Mouse (Mus musculus) midbrain, embryonic 10.5 days (tissue): ENCODE measurements at regions not wholly inside any gene's neighbourhood (a gene's known extent, or its start where the extent isn't known, plus 50 kb on each side); places are given as distances from the start of the nearest gene placed in this dataset.

Source experiments
- DNase-seq: peaks from one replicate; pipeline ENCODE4 v3.0.0-alpha.2; 2017; ENCODE audit warnings: low spot score
- H3K27ac ChIP-seq: fragments of 300-500 bp; sonication (generic); replicated peaks from 2 replicates; pipeline ENCODE4 v1.5.1; 2016; ENCODE audit warnings: mild to moderate bottlenecking
- H3K27me3 ChIP-seq: fragments of 300-500 bp; sonication (generic); 2 replicates; pipeline ENCODE4 v1.6.1; 2016; ENCODE audit warnings: low read depth, mild to moderate bottlenecking; ENCODE audit not compliant: poor library complexity, severe bottlenecking
- H3K36me3 ChIP-seq: fragments of 300-500 bp; sonication (generic); 2 replicates; pipeline ENCODE4 v1.6.1; 2016; ENCODE audit warnings: mild to moderate bottlenecking, moderate library complexity
- H3K4me1 ChIP-seq: fragments of 300-500 bp; sonication (generic); 2 replicates; pipeline ENCODE4 v1.6.1; 2016
- H3K4me3 ChIP-seq: fragments of 300-500 bp; sonication (generic); 2 replicates; pipeline ENCODE4 v1.5.1; 2016; ENCODE audit warnings: mild to moderate bottlenecking, moderate library complexity
- H3K9me3 ChIP-seq: fragments of 300-500 bp; sonication (generic); replicated peaks from 2 replicates; pipeline ENCODE4 v1.6.1; 2016; ENCODE audit warnings: mild to moderate bottlenecking
- WGBS: fragments of 180-500 bp; shearing (Covaris S2); methylation state at CpG from one replicate; pipeline ENCODE4 v1.1.7; 2016; 5-methylcytosine and 5-hydroxymethylcytosine counted together

DNA sequence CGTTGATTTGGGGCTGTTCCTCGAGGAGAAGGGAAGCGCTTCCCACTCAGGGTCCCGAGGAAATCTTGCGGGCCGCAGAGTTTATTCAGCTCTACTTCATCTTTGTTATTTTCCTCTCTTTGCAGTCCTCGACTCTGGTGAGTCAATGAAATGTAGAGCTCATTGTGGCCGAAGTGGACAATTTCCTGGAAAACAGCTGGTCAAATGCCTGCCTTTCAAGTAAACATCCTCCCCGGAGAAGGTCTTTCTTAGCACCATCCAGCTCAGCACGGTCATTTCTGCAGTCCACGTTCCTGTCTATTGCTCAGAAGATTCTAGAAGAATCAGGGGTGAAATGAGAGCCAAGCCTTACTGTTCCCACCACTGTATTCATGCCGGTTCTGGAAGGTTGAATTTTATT is 133.0 kb downstream of the Bcas1 start:
- Histone ChIP-seq H3K4me1 (peaks cover 30% of the 10 kb centered on the region), H3K9me3 (no peaks in the 10 kb centered on the region), H3K27ac (no peak overlapping the region), H3K36me3 (no peaks in the 10 kb centered on the region), H3K27me3 (no peaks in the 10 kb centered on the region), H3K4me3 (no peak overlapping the region)
- WGBS = 90% methylated on average over 12 of the region's 12 CpGs
- no peak for DNase-seq

GRCm38 (mm10) chr2:170291841-170292655 is 135.6 kb downstream of the Bcas1 start:
- Histone ChIP-seq H3K27ac (no peak overlapping the region), H3K36me3 (no peaks in the 10 kb centered on the region), H3K27me3 (no peaks in the 10 kb centered on the region), H3K4me1 (peaks cover 55% of the 10 kb centered on the region), H3K4me3 (no peak overlapping the region), H3K9me3 (no peaks in the 10 kb centered on the region)
- DNase-seq = no peak
- 45% methylated on average over 6 of the region's 6 CpGs for WGBS

GRCm38 (mm10) chr2:170289378-170289960 is 138.2 kb downstream of the Bcas1 start:
- H3K9me3 ChIP-seq = no peaks in the 10 kb centered on the region
- peak overlapping the region; percentile 93; the same call in 1 of the 2 replicates for H3K27ac ChIP-seq
- no peaks in the 10 kb centered on the region for H3K36me3 ChIP-seq
- H3K4me3 ChIP-seq = no peak overlapping the region
- peaks cover 6% of the 10 kb centered on the region; the same call in 1 of the 2 replicates for H3K27me3 ChIP-seq
- WGBS = 81% methylated on average over 9 of the region's 9 CpGs
- DNase-seq = no peak
- peaks cover 65% of the 10 kb centered on the region for H3K4me1 ChIP-seq

GRCm38 (mm10) chr2:170288787-170289186 is 138.9 kb downstream of the Bcas1 start:
- Histone ChIP-seq H3K36me3 (no peaks in the 10 kb centered on the region), H3K27ac (peak overlapping the region; percentile 93), H3K27me3 (peaks cover 6% of the 10 kb centered on the region; the same call in 1 of the 2 replicates), H3K9me3 (no peaks in the 10 kb centered on the region), H3K4me1 (peaks cover 65% of the 10 kb centered on the region), H3K4me3 (peak overlapping the region; percentile 50; the same call in 1 of the 2 replicates)
- 43% methylated on average over 7 of the region's 7 CpGs for WGBS
- DNase-seq = peak; percentile 17

- H3K27me3 ChIP-seq = peaks cover 6% of the 10 kb centered on the region; the same call in 1 of the 2 replicates
- peak overlapping the region; percentile 93 for H3K27ac ChIP-seq
- H3K4me1 ChIP-seq = peaks cover 65% of the 10 kb centered on the region
- DNase-seq = peak; percentile 61
- no peaks in the 10 kb centered on the region for H3K36me3 ChIP-seq
- H3K4me3 ChIP-seq = peak overlapping the region; percentile 50
- WGBS = 3% methylated on average over 11 of the region's 11 CpGs
- no peaks in the 10 kb centered on the region for H3K9me3 ChIP-seq
Measured at GRCm38 (mm10) chr2:170288196-170288595, 139.4 kb downstream of the Bcas1 start.

GRCm38 (mm10) chr2:170287301-170287885 is 139.5 kb upstream of the Zfp217 start:
- peak overlapping the region; percentile 50 for H3K4me3 ChIP-seq
- H3K27ac ChIP-seq = peak overlapping the region; percentile 93
- H3K9me3 ChIP-seq = no peaks in the 10 kb centered on the region
- peaks cover 6% of the 10 kb centered on the region; the same call in 1 of the 2 replicates for H3K27me3 ChIP-seq
- H3K36me3 ChIP-seq = no peaks in the 10 kb centered on the region
- peak; percentile 90 for DNase-seq
- H3K4me1 ChIP-seq = peaks cover 66% of the 10 kb centered on the region
- WGBS = under 1% methylated on average over 27 of the region's 27 CpGs

DNA sequence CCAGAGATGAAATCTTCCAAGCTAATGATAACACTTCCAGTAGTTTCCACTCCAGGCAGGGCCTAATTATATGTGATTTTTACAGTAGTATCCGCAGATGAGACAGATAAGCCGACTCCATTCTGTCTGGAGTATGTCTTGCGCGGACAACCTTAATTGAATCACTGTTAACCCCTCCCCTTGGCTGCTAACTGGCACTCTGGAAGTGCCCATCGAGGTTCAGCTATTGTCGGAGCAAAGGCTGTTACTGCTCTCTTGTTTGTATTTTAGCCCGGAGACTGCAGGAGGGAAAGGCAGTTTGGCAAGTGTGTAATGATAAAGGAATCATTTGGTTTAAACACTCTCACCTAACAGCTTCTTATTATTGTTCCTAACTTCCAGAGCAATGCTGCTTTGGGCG is 138.9 kb upstream of the Zfp217 start:
- peaks cover 6% of the 10 kb centered on the region; the same call in 1 of the 2 replicates for H3K27me3 ChIP-seq
- H3K4me1 ChIP-seq = peaks cover 61% of the 10 kb centered on the region
- H3K27ac ChIP-seq = peak overlapping the region; percentile 93
- H3K4me3 ChIP-seq = peak overlapping the region; percentile 50
- H3K36me3 ChIP-seq = no peaks in the 10 kb centered on the region
- H3K9me3 ChIP-seq = no peaks in the 10 kb centered on the region
- 3% methylated on average over 8 of the region's 8 CpGs for WGBS
- DNase-seq = peak; percentile 46

DNA sequence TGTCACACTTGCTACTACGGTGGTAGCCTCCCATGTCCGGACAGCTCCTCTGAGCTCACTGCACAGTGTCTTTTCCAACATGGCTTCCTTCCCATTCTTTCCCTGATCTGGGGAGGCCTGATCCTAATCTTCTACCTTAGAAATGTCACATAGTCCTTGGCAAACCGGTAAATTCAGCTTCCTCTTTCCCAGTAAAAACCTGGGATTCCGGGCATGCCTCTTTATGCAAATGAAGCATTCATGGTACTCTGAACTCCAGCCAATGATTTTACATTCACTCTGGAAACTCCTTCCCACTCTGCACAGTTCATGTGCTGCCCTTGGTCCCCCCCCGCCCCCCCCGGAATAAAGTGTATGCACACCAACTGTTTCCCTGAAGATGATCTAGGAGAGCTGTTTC is 134.6 kb upstream of the Zfp217 start:
- Histone ChIP-seq H3K9me3 (no peaks in the 10 kb centered on the region), H3K27ac (peak overlapping the region; percentile 19; the same call in 1 of the 2 replicates), H3K4me3 (no peak overlapping the region), H3K36me3 (no peaks in the 10 kb centered on the region), H3K27me3 (peaks cover 6% of the 10 kb centered on the region; the same call in 1 of the 2 replicates), H3K4me1 (peaks cover 20% of the 10 kb centered on the region)
- DNase-seq = no peak
- WGBS = 74% methylated on average over 6 of the region's 6 CpGs

GRCm38 (mm10) chr2:170281311-170282008 is 133.6 kb upstream of the Zfp217 start:
- H3K27me3 ChIP-seq = peaks cover 5% of the 10 kb centered on the region; the same call in 1 of the 2 replicates
- WGBS = 85% methylated on average over 6 of the region's 6 CpGs
- no peaks in the 10 kb centered on the region for H3K9me3 ChIP-seq
- H3K4me1 ChIP-seq = peaks cover 9% of the 10 kb centered on the region
- H3K36me3 ChIP-seq = no peaks in the 10 kb centered on the region
- DNase-seq = no peak
- H3K4me3 ChIP-seq = no peak overlapping the region
- no peak overlapping the region for H3K27ac ChIP-seq

DNA sequence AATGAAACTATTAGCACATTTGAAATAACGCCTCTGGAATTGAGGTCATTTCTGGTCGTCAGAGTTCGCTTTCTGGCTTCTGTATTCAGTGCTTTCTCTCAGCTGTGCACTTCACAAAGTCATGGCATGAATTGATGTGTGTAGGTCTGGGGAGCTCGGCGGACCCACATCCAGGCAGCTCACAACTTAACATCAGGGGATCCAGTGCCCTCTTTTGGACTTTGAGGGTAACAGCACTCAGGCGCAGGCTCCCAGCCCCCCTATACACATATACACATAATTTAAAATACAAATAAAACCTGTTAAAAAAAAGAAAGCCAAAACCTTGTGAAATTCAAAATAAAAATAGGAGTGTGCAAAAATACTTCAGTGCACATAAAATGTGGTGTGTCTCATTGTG is 132.8 kb upstream of the Zfp217 start:
- Histone ChIP-seq H3K9me3 (no peaks in the 10 kb centered on the region), H3K27ac (no peak overlapping the region), H3K27me3 (no peaks in the 10 kb centered on the region), H3K36me3 (no peaks in the 10 kb centered on the region), H3K4me1 (peaks cover 7% of the 10 kb centered on the region), H3K4me3 (no peak overlapping the region)
- no peak for DNase-seq
- 80% methylated on average over 6 of the region's 6 CpGs for WGBS

DNA sequence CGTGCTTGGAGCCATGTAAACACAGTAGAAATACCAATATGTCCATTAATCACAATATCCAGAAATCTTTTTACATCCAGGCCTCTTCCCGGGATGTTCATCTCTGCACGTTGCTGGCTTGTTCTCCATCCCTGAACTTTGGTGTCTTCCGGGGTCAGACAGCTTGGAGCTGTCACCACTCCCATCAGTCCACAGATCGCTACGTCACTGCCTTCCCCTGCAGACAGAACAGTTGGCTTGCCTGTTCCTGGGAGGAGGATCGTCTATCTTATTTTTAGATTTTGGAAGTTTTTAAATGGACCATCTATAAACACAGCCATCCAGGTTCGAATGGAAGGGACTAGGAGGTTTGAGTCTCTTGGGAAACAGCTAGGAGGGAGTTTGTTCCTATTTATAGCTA is 130.0 kb upstream of the Zfp217 start:
- DNase-seq = no peak
- Histone ChIP-seq H3K9me3 (no peaks in the 10 kb centered on the region), H3K4me1 (peaks cover 12% of the 10 kb centered on the region), H3K4me3 (no peak overlapping the region), H3K27me3 (no peaks in the 10 kb centered on the region), H3K27ac (no peak overlapping the region), H3K36me3 (no peaks in the 10 kb centered on the region)
- 81% methylated on average over 8 of the region's 8 CpGs for WGBS

DNA sequence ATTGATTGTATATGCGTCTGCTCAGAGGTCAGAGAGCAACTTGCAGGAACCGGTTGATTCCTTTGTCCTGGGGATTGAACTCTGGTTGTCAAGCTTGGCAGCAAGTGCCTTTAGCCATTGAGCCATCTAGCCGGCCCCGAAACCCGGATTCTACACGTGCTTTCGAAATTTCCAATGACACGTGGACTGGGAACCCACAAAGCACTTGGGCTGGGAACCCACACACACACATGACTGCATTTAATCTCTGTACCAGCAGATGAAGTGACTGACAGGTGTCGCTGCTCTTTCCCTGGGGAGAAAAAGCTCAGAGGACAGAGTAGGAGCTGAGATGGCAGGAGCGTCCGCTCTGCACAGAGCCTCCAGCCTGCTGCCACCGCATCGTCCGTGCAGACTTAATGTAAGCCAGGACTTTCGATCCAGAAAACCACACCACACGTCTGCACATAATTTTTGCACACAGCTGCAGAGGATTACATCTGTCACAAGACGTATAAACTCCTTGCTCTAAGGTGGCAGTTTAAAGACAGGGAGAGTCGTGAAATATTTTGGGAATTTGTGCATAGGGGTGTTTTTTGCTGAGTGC is 129.4 kb upstream of the Zfp217 start:
- Histone ChIP-seq H3K4me3 (no peak overlapping the region), H3K4me1 (0 out of 2 replicates have a peak, but pooled peaks cover 6% of the 10 kb centered on the region), H3K27me3 (no peaks in the 10 kb centered on the region), H3K27ac (0 out of 2 replicates have a peak overlapping the region, but pooled peaks have one; percentile 1), H3K9me3 (no peaks in the 10 kb centered on the region), H3K36me3 (no peaks in the 10 kb centered on the region)
- no peak for DNase-seq
- 89% methylated on average over 18 of the region's 18 CpGs for WGBS
